Mouse (Mus musculus) intestine, postnatal 0 days (tissue): ENCODE measurements around the gene Slc38a8. TPM values are rescaled to one million over a fixed set of nuclear protein-coding genes. Genes with fewer than 3 reads are reported as not detected.

Experiments
- ATAC-seq: fragments of 200-750 bp; cut with Nextera tagmentation; 2 replicates; pipeline ENCODE4 v1.8.0; 2017; ENCODE audit warnings: mild to moderate bottlenecking, moderate TSS enrichment, moderate library complexity
- H3K27ac ChIP-seq: fragments of 300-500 bp; sonication (generic); 2 replicates; pipeline ENCODE4 v1.5.1; 2014; ENCODE audit warnings: mild to moderate bottlenecking, low read depth, low read length, moderate library complexity
- H3K27me3 ChIP-seq: fragments of 300-500 bp; sonication (generic); replicated peaks from 2 replicates; pipeline ENCODE4 v1.6.1; 2014; ENCODE audit warnings: low read length, mixed read lengths; ENCODE audit not compliant: control insufficient read depth, insufficient read depth
- H3K36me3 ChIP-seq: fragments of 300-500 bp; sonication (generic); 2 replicates; pipeline ENCODE4 v1.6.1; 2014; ENCODE audit warnings: mild to moderate bottlenecking, moderate library complexity; ENCODE audit not compliant: control insufficient read depth, insufficient read depth
- H3K4me1 ChIP-seq: fragments of 300-500 bp; sonication (generic); replicated peaks from 2 replicates; pipeline ENCODE4 v1.6.1; 2014; ENCODE audit warnings: antibody characterized with exemption, low read length, mixed read lengths; ENCODE audit not compliant: control insufficient read depth, insufficient read depth
- H3K4me2 ChIP-seq: fragments of 300-500 bp; sonication (generic); replicated peaks from 2 replicates; pipeline ENCODE4 v1.6.1; 2014; ENCODE audit warnings: low read depth, mild to moderate bottlenecking, moderate library complexity
- H3K4me3 ChIP-seq: fragments of 300-500 bp; sonication (generic); 2 replicates; pipeline ENCODE4 v1.5.1; 2014; ENCODE audit warnings: low read depth, low read length
- H3K9ac ChIP-seq: fragments of 300-500 bp; sonication (generic); 2 replicates; pipeline ENCODE4 v1.6.1; 2014; ENCODE audit warnings: mild to moderate bottlenecking, low read depth, low read length
- H3K9me3 ChIP-seq: fragments of 300-500 bp; sonication (generic); 2 replicates; pipeline ENCODE4 v1.6.1; 2016; ENCODE audit warnings: mixed run types; ENCODE audit not compliant: control insufficient read depth
- CTCF ChIP-seq: sonication (generic); IDR thresholded peaks from 2 replicates; pipeline ENCODE4 v1.5.1; 2016; ENCODE audit warnings: low read depth, mild to moderate bottlenecking, control low read depth, antibody characterized with exemption, moderate library complexity
- WGBS: fragments of 180-500 bp; shearing (Covaris S2); extraction: QIAGEN DNeasy Blood & Tissue Kit; methylation state at CpG from one replicate; pipeline ENCODE4 v1.1.7; 2014; 5-methylcytosine and 5-hydroxymethylcytosine counted together
- polyA plus RNA-seq: library from polyadenylated mRNA; unstranded; fragments of >200 nt; fragmentation: Nextera tagmentation; extraction: Ambion mirVana; gene quantifications from 2 replicates; pipeline ENCODE4 v1.2.1, GENCODE M21; 2015

Slc38a8 gene
- polyA plus RNA-seq, 1 experiment from 2014 or later, result 0.07 TPM

GRCm38 (mm10) chr8:119438876-119439275 lies 62.6 kb downstream of the Slc38a8 start:
- 0 out of 2 replicates have a peak, but pooled peaks have one; percentile 23 for TF ChIP-seq CTCF
- peak; percentile 50 for ATAC-seq
- peak overlapping the region; percentile 22; the same call in 1 of the 2 replicates for H3K9ac ChIP-seq
- peaks cover 25% of the 10 kb centered on the region for H3K4me1 ChIP-seq
- H3K4me3 ChIP-seq, result 0 out of 2 replicates have a peak overlapping the region, but pooled peaks have one; percentile 44
- peak overlapping the region; percentile 63 for H3K4me2 ChIP-seq
- WGBS, result 46% methylated on average over 6 of the region's 6 CpGs
- no peaks in the 10 kb centered on the region for H3K9me3 ChIP-seq
- no peaks in the 10 kb centered on the region for H3K27me3 ChIP-seq
- H3K27ac ChIP-seq, result peak overlapping the region; percentile 86
- H3K36me3 ChIP-seq, result peaks cover 22% of the 10 kb centered on the region

GRCm38 (mm10) chr8:119437506-119437905 lies 64.0 kb downstream of the Slc38a8 start:
- 52% methylated on average over 11 of the region's 11 CpGs for WGBS

GRCm38 (mm10) chr8:119436933-119437332 lies 64.6 kb downstream of the Slc38a8 start:
- Histone ChIP-seq H3K27ac (peak overlapping the region; percentile 86), H3K9ac (peak overlapping the region; percentile 56), H3K4me2 (peak overlapping the region; percentile 63), H3K36me3 (peaks cover 4% of the 10 kb centered on the region; the same call in 1 of the 2 replicates), H3K9me3 (no peaks in the 10 kb centered on the region), H3K4me1 (peaks cover 25% of the 10 kb centered on the region), H3K27me3 (no peaks in the 10 kb centered on the region), H3K4me3 (peak overlapping the region; percentile 44)
- WGBS, result 11% methylated on average over 9 of the region's 9 CpGs
- ATAC-seq, result peak; percentile 54
- TF ChIP-seq CTCF, result no peak

More at GRCm38 (mm10) chr8:119437506-119437905, 64.0 kb downstream of the Slc38a8 start:
- Histone ChIP-seq H3K9ac (peak overlapping the region; percentile 56), H3K9me3 (no peaks in the 10 kb centered on the region), H3K4me2 (peak overlapping the region; percentile 63), H3K36me3 (peaks cover 10% of the 10 kb centered on the region; the same call in 1 of the 2 replicates), H3K27me3 (no peaks in the 10 kb centered on the region), H3K27ac (peak overlapping the region; percentile 86), H3K4me1 (peaks cover 25% of the 10 kb centered on the region), H3K4me3 (peak overlapping the region; percentile 44)
- ATAC-seq, result no peak; the same call in 1 of the 2 replicates
- no peak for TF ChIP-seq CTCF

GRCm38 (mm10) chr8:119436331-119436730 lies 65.2 kb downstream of the Slc38a8 start:
- Histone ChIP-seq H3K9me3 (no peaks in the 10 kb centered on the region), H3K27ac (peak overlapping the region; percentile 86; the same call in 1 of the 2 replicates), H3K4me3 (no peak overlapping the region), H3K36me3 (no peaks in the 10 kb centered on the region), H3K4me1 (peaks cover 21% of the 10 kb centered on the region), H3K9ac (no peak overlapping the region), H3K4me2 (peak overlapping the region; percentile 63), H3K27me3 (no peaks in the 10 kb centered on the region)
- no peak; the same call in 1 of the 2 replicates for TF ChIP-seq CTCF
- no peak for ATAC-seq
- WGBS, result 83% methylated on average over 10 of the region's 10 CpGs

GRCm38 (mm10) chr8:119435527-119435926 lies 66.0 kb downstream of the Slc38a8 start:
- no peak overlapping the region for H3K4me2 ChIP-seq
- no peaks in the 10 kb centered on the region for H3K9me3 ChIP-seq
- no peaks in the 10 kb centered on the region for H3K27me3 ChIP-seq
- H3K9ac ChIP-seq, result no peak overlapping the region
- H3K36me3 ChIP-seq, result no peaks in the 10 kb centered on the region
- no peak overlapping the region for H3K4me3 ChIP-seq
- peaks cover 16% of the 10 kb centered on the region for H3K4me1 ChIP-seq
- no peak overlapping the region for H3K27ac ChIP-seq
- 90% methylated on average over 7 of the region's 7 CpGs for WGBS
- TF ChIP-seq CTCF, result no peak
- no peak for ATAC-seq

- H3K4me2 ChIP-seq, result no peak overlapping the region
- no peaks in the 10 kb centered on the region for H3K9me3 ChIP-seq
- no peak for TF ChIP-seq CTCF
- no peak for ATAC-seq
- H3K9ac ChIP-seq, result 0 out of 2 replicates have a peak overlapping the region, but pooled peaks have one; percentile 17
- 41% methylated on average over 6 of the region's 6 CpGs for WGBS
- H3K36me3 ChIP-seq, result no peaks in the 10 kb centered on the region
- no peaks in the 10 kb centered on the region for H3K27me3 ChIP-seq
- H3K27ac ChIP-seq, result no peak overlapping the region
- peaks cover 7% of the 10 kb centered on the region; the same call in 1 of the 2 replicates for H3K4me1 ChIP-seq
- no peak overlapping the region for H3K4me3 ChIP-seq
Observed at GRCm38 (mm10) chr8:119434569-119434968, 66.9 kb downstream of the Slc38a8 start.
